Mouse (Mus musculus): ENCODE measurements around the gene Rfx3. TPM values are rescaled to one million over a fixed set of nuclear protein-coding genes. Genes with fewer than 3 reads are reported as not detected.

Gene Rfx3
- total and polyA plus RNA-seq, 2 experiments from 2014 or later, result 14.2 to 36.7 TPM

- TF ChIP-seq CTCF (IDR thresholded peaks at IDR 0.05), result no peak
- no peak for ATAC-seq (ENCODE audit: low FRiP score)
- no peaks in the 10 kb centered on the region for H3K27me3 ChIP-seq (ENCODE audit: insufficient read depth, low read length)
- 59% methylated on average over 1 of the region's 1 CpGs for WGBS
- H3K4me3 ChIP-seq (ENCODE audit: low read depth, low read length), result no peak overlapping the region
- no peak overlapping the region for H3K27ac ChIP-seq (ENCODE audit: low read depth, low read length)
- H3K4me1 ChIP-seq (ENCODE audit: insufficient read depth, low read length), result 0 out of 2 replicates have a peak, but pooled peaks cover 2% of the 10 kb centered on the region
- no peak overlapping the region for H3K9ac ChIP-seq (replicated peaks; ENCODE audit: low read length, poor library complexity, severe bottlenecking)
- no peak for DNase-seq (ENCODE audit: low spot score)
- H3K9me3 ChIP-seq (ENCODE audit: low read length), result no peaks in the 10 kb centered on the region
- H3K36me3 ChIP-seq (ENCODE audit: insufficient read depth, low read length), result no peaks in the 10 kb centered on the region
- H3K4me2 ChIP-seq (ENCODE audit: low read depth, low read length, poor library complexity, severe bottlenecking), result no peak overlapping the region
Observed at GRCm38 (mm10) chr19:27832448-27832847, 178.5 kb downstream of the Rfx3 start.

- DNase-seq (ENCODE audit: low spot score) (peak; percentile 41), ATAC-seq (ENCODE audit: low FRiP score) (no peak)
- no peaks in the 10 kb centered on the region for H3K9me3 ChIP-seq (ENCODE audit: low read length)
- no peaks in the 10 kb centered on the region for H3K27me3 ChIP-seq (ENCODE audit: insufficient read depth, low read length)
- no peak overlapping the region for H3K4me2 ChIP-seq (ENCODE audit: low read depth, low read length, poor library complexity, severe bottlenecking)
- H3K36me3 ChIP-seq (ENCODE audit: insufficient read depth, low read length), result no peaks in the 10 kb centered on the region
- no peak overlapping the region for H3K27ac ChIP-seq (ENCODE audit: low read depth, low read length)
- no peak overlapping the region for H3K9ac ChIP-seq (replicated peaks; ENCODE audit: low read length, poor library complexity, severe bottlenecking)
- H3K4me1 ChIP-seq (ENCODE audit: insufficient read depth, low read length), result 0 out of 2 replicates have a peak, but pooled peaks cover 1% of the 10 kb centered on the region
- WGBS, result 51% methylated on average over 1 of the region's 1 CpGs
- TF ChIP-seq CTCF (IDR thresholded peaks at IDR 0.05), result no peak
- no peak overlapping the region for H3K4me3 ChIP-seq (ENCODE audit: low read depth, low read length)
Observed at GRCm38 (mm10) chr19:27828316-27828715, 182.7 kb downstream of the Rfx3 start.

- Histone ChIP-seq H3K4me1 (ENCODE audit: insufficient read depth, low read length) (no peaks in the 10 kb centered on the region), H3K4me2 (ENCODE audit: low read depth, low read length, poor library complexity, severe bottlenecking) (no peak overlapping the region), H3K27ac (ENCODE audit: low read depth, low read length) (no peak overlapping the region), H3K9me3 (ENCODE audit: low read length) (no peaks in the 10 kb centered on the region; the same call in 1 of the 2 replicates), H3K27me3 (ENCODE audit: insufficient read depth, low read length) (no peaks in the 10 kb centered on the region), H3K9ac (replicated peaks; ENCODE audit: low read length, poor library complexity, severe bottlenecking) (no peak overlapping the region), H3K36me3 (ENCODE audit: insufficient read depth, low read length) (peaks cover 1% of the 10 kb centered on the region; the same call in 1 of the 2 replicates), H3K4me3 (ENCODE audit: low read depth, low read length) (no peak overlapping the region)
- no peak for ATAC-seq (ENCODE audit: low FRiP score)
- DNase-seq (ENCODE audit: low spot score), result no peak
- no peak for TF ChIP-seq CTCF (IDR thresholded peaks at IDR 0.05)
Observed at GRCm38 (mm10) chr19:27817661-27818060, 193.3 kb downstream of the Rfx3 start.

GRCm38 (mm10) chr19:27780030-27780429, 230.9 kb downstream of the Rfx3 start:
- H3K9ac ChIP-seq (replicated peaks; ENCODE audit: low read length, poor library complexity, severe bottlenecking), result no peak overlapping the region
- H3K36me3 ChIP-seq (ENCODE audit: insufficient read depth, low read length), result peaks cover 7% of the 10 kb centered on the region
- no peak overlapping the region for H3K4me3 ChIP-seq (ENCODE audit: low read depth, low read length)
- no peak for DNase-seq (ENCODE audit: low spot score)
- peak; percentile 43 for TF ChIP-seq CTCF (IDR thresholded peaks at IDR 0.05)
- H3K4me2 ChIP-seq (ENCODE audit: low read depth, low read length, poor library complexity, severe bottlenecking), result no peak overlapping the region
- H3K27ac ChIP-seq (ENCODE audit: low read depth, low read length), result no peak overlapping the region
- H3K9me3 ChIP-seq (ENCODE audit: low read length), result no peaks in the 10 kb centered on the region
- no peak for ATAC-seq (ENCODE audit: low FRiP score)
- no peaks in the 10 kb centered on the region for H3K4me1 ChIP-seq (ENCODE audit: insufficient read depth, low read length)
- no peaks in the 10 kb centered on the region for H3K27me3 ChIP-seq (ENCODE audit: insufficient read depth, low read length)
- WGBS, result 63% methylated on average over 4 of the region's 4 CpGs

GRCm38 (mm10) chr19:27770716-27771265, 240.2 kb downstream of the Rfx3 start:
- ATAC-seq (ENCODE audit: low FRiP score), result no peak
- Histone ChIP-seq H3K27ac (ENCODE audit: low read depth, low read length) (no peak overlapping the region), H3K9me3 (ENCODE audit: low read length) (no peaks in the 10 kb centered on the region), H3K36me3 (ENCODE audit: insufficient read depth, low read length) (peaks cover 2% of the 10 kb centered on the region; the same call in 1 of the 2 replicates), H3K4me2 (ENCODE audit: low read depth, low read length, poor library complexity, severe bottlenecking) (no peak overlapping the region), H3K9ac (replicated peaks; ENCODE audit: low read length, poor library complexity, severe bottlenecking) (no peak overlapping the region), H3K4me1 (ENCODE audit: insufficient read depth, low read length) (no peaks in the 10 kb centered on the region; the same call in 1 of the 2 replicates), H3K27me3 (ENCODE audit: insufficient read depth, low read length) (no peaks in the 10 kb centered on the region), H3K4me3 (ENCODE audit: low read depth, low read length) (no peak overlapping the region)
- no peak for DNase-seq (ENCODE audit: low spot score)
- no peak for TF ChIP-seq CTCF (IDR thresholded peaks at IDR 0.05)
- WGBS, result 82% methylated on average over 8 of the region's 8 CpGs

GRCm38 (mm10) chr19:27768444-27768843, 242.5 kb downstream of the Rfx3 start:
- 0 out of 2 replicates have a peak overlapping the region, but pooled peaks have one; percentile 3 for H3K27ac ChIP-seq (ENCODE audit: low read depth, low read length)
- no peak overlapping the region for H3K4me3 ChIP-seq (ENCODE audit: low read depth, low read length)
- DNase-seq (ENCODE audit: low spot score) (peak; percentile 65), ATAC-seq (ENCODE audit: low FRiP score) (no peak)
- H3K9ac ChIP-seq (replicated peaks; ENCODE audit: low read length, poor library complexity, severe bottlenecking), result no peak overlapping the region
- WGBS, result 56% methylated on average over 17 of the region's 17 CpGs
- no peak overlapping the region for H3K4me2 ChIP-seq (ENCODE audit: low read depth, low read length, poor library complexity, severe bottlenecking)
- H3K27me3 ChIP-seq (ENCODE audit: insufficient read depth, low read length), result no peaks in the 10 kb centered on the region
- no peak for TF ChIP-seq CTCF (IDR thresholded peaks at IDR 0.05)
- H3K4me1 ChIP-seq (ENCODE audit: insufficient read depth, low read length), result no peaks in the 10 kb centered on the region; the same call in 1 of the 2 replicates
- H3K9me3 ChIP-seq (ENCODE audit: low read length), result no peaks in the 10 kb centered on the region
- peaks cover 2% of the 10 kb centered on the region; the same call in 1 of the 2 replicates for H3K36me3 ChIP-seq (ENCODE audit: insufficient read depth, low read length)

Measured in midbrain, postnatal 0 days (tissue).